Mouse (Mus musculus) stomach, postnatal 0 days (tissue): Measurements from ENCODE around the gene Ndufa5. TPM values are rescaled to one million over a fixed set of nuclear protein-coding genes. Genes with fewer than 3 reads are reported as not detected.

ENCODE experiments used
- ATAC-seq: fragments of 200-750 bp; cut with Nextera tagmentation; 2 replicates; pipeline ENCODE4 v1.8.0; 2017; ENCODE audit not compliant: low FRiP score, low TSS enrichment
- DNase-seq: peaks from one replicate; pipeline ENCODE4 v3.0.0-alpha.2; 2016; ENCODE audit warnings: low spot score
- H3K27ac ChIP-seq: fragments of 300-500 bp; sonication (generic); replicated peaks from 2 replicates; pipeline ENCODE4 v1.5.1; 2014; ENCODE audit warnings: mild to moderate bottlenecking, control low read depth
- H3K27me3 ChIP-seq: fragments of 300-500 bp; sonication (generic); 2 replicates; pipeline ENCODE4 v1.6.1; 2014; ENCODE audit warnings: low read length; ENCODE audit not compliant: control insufficient read depth, insufficient read depth
- H3K36me3 ChIP-seq: fragments of 300-500 bp; sonication (generic); 2 replicates; pipeline ENCODE4 v1.6.1; 2014; ENCODE audit warnings: low read length, mixed read lengths; ENCODE audit not compliant: control insufficient read depth, insufficient read depth
- H3K4me1 ChIP-seq: fragments of 300-500 bp; sonication (generic); replicated peaks from 2 replicates; pipeline ENCODE4 v1.6.1; 2014; ENCODE audit warnings: antibody characterized with exemption; ENCODE audit not compliant: control insufficient read depth, insufficient read depth
- H3K4me2 ChIP-seq: fragments of 300-500 bp; sonication (generic); replicated peaks from 2 replicates; pipeline ENCODE4 v1.6.1; 2014; ENCODE audit warnings: low read depth, mild to moderate bottlenecking, control low read depth, moderate library complexity
- H3K4me3 ChIP-seq: fragments of 300-500 bp; sonication (generic); 2 replicates; pipeline ENCODE4 v1.5.1; 2014; ENCODE audit warnings: low read depth, low read length, control low read depth
- H3K9ac ChIP-seq: fragments of 300-500 bp; sonication (generic); 2 replicates; pipeline ENCODE4 v1.6.1; 2014; ENCODE audit warnings: mild to moderate bottlenecking, low read length, control low read depth, mixed read lengths
- H3K9me3 ChIP-seq: fragments of 300-500 bp; sonication (generic); 2 replicates; pipeline ENCODE4 v1.6.1; 2016; ENCODE audit warnings: low read length; ENCODE audit not compliant: control insufficient read depth
- CTCF ChIP-seq: IDR thresholded peaks from 2 replicates; pipeline ENCODE4 v1.5.1; 2016; ENCODE audit warnings: antibody characterized with exemption, low read depth, mild to moderate bottlenecking, moderate library complexity
- EP300 ChIP-seq: optimal IDR thresholded peaks from 2 replicates; pipeline ENCODE3; 2016; ENCODE audit warnings: antibody characterized with exemption
- WGBS: fragments of 180-500 bp; shearing (Covaris S2); extraction: QIAGEN DNeasy Blood & Tissue Kit; methylation state at CpG from one replicate; pipeline ENCODE4 v1.1.7; 2014; 5-methylcytosine and 5-hydroxymethylcytosine counted together
- polyA plus RNA-seq: library from polyadenylated mRNA; unstranded; fragments of >200 nt; fragmentation: Nextera tagmentation; extraction: Ambion mirVana; gene quantifications from 2 replicates; pipeline ENCODE4 v1.2.1, GENCODE M21; 2015

Gene Ndufa5
- polyA plus RNA-seq, 1 experiment from 2014 or later, result 442 TPM

GRCm38 (mm10) chr6:24514552-24515284 is 13.1 kb downstream of the Ndufa5 start, which contains the start of gene Iqub:
Iqub (minus strand) TSS chr6:24515067.
- ATAC-seq, result peak; percentile 75

DNA sequence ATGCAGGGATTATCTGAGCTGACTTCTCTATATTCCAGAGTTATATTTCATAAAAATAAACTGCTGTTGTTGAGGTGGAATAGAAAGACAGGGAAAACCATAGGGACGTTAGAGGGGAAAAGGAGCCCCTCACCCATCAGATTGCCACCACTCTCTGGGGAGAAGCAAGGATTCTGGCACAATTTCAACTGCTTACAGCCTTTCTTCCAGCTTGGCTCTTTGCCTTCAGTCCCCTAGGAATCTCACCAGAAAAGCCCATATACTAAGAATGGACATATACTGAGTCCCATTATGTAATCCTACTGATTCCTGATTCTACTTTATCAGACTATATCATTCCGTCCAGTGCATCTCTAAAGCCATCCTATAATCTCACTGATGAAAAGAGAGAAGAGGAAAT is 23.7 kb downstream of the Ndufa5 start:
- Histone ChIP-seq H3K4me1 (no peaks in the 10 kb centered on the region), H3K9me3 (no peaks in the 10 kb centered on the region), H3K27ac (no peak overlapping the region), H3K4me2 (no peak overlapping the region), H3K27me3 (no peaks in the 10 kb centered on the region), H3K4me3 (no peak overlapping the region), H3K9ac (no peak overlapping the region), H3K36me3 (no peaks in the 10 kb centered on the region)
- ATAC-seq, result no peak
- DNase-seq, result no peak
- WGBS, result 78% methylated on average over 2 of the region's 2 CpGs
- no peak for TF ChIP-seq EP300
- no peak for TF ChIP-seq CTCF

More at GRCm38 (mm10) chr6:24514552-24515284, 13.1 kb downstream of the Ndufa5 start, which contains the start of gene Iqub:
- WGBS, result 20% methylated on average over 13 of the region's 13 CpGs
- H3K9ac ChIP-seq, result peak within 1 kb of the TSS; percentile 8; the same call in 1 of the 2 replicates
- H3K4me3 ChIP-seq, result no peak within 1 kb of the TSS
- no peak within 1 kb of the TSS for H3K27ac ChIP-seq
- no peaks in the 10 kb centered on the region for H3K4me1 ChIP-seq
- no peaks in the 10 kb centered on the region; the same call in 1 of the 2 replicates for H3K36me3 ChIP-seq
- H3K27me3 ChIP-seq, result no peaks in the 10 kb centered on the region
- peak within 1 kb of the TSS; percentile 23 for H3K4me2 ChIP-seq
- H3K9me3 ChIP-seq, result no peaks in the 10 kb centered on the region
- DNase-seq, result peak; percentile 74
- 0 out of 2 replicates have a peak, but pooled peaks have one; percentile 15 for TF ChIP-seq CTCF
- no peak for TF ChIP-seq EP300

DNA sequence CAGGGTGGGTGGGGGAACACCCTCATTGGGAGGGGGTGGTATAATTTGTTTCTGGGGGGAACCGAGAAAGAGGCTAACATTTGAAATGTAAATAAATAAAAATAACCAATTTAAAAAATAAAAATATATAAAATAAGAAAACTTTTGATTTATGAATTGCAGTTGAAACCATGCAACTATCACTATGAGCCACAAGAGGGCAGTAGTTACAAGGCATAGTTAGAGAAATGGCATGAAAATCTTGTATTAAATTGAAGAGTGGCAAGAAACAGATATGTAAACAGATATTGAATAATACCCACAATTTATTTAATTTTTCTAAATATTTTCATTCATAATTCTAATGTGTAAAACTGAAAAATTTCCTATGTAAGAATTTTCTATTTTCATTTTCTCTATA is 37.5 kb downstream of the Ndufa5 start:
- TF ChIP-seq CTCF, result peak; percentile 75
- TF ChIP-seq EP300, result no peak
- H3K27ac ChIP-seq, result no peak overlapping the region
- no peak for DNase-seq
- no peak for ATAC-seq
- WGBS, result 9% methylated on average over 1 of the region's 1 CpGs
- H3K36me3 ChIP-seq, result no peaks in the 10 kb centered on the region
- no peak overlapping the region for H3K4me2 ChIP-seq
- H3K4me3 ChIP-seq, result no peak overlapping the region
- no peaks in the 10 kb centered on the region for H3K9me3 ChIP-seq
- no peak overlapping the region for H3K9ac ChIP-seq
- no peaks in the 10 kb centered on the region for H3K27me3 ChIP-seq
- no peaks in the 10 kb centered on the region for H3K4me1 ChIP-seq

GRCm38 (mm10) chr6:24486530-24486929 is 41.3 kb downstream of the Ndufa5 start:
- no peaks in the 10 kb centered on the region for H3K36me3 ChIP-seq
- ATAC-seq (no peak), DNase-seq (no peak)
- 69% methylated on average over 5 of the region's 5 CpGs for WGBS
- no peak overlapping the region for H3K4me3 ChIP-seq
- no peak overlapping the region for H3K27ac ChIP-seq
- H3K9me3 ChIP-seq, result no peaks in the 10 kb centered on the region
- no peak overlapping the region for H3K9ac ChIP-seq
- no peaks in the 10 kb centered on the region for H3K4me1 ChIP-seq
- no peak overlapping the region for H3K4me2 ChIP-seq
- TF ChIP-seq EP300 (no peak), CTCF (no peak)
- no peaks in the 10 kb centered on the region for H3K27me3 ChIP-seq

- ATAC-seq (no peak), DNase-seq (no peak)
- Histone ChIP-seq H3K9me3 (no peaks in the 10 kb centered on the region), H3K36me3 (no peaks in the 10 kb centered on the region), H3K4me3 (no peak overlapping the region), H3K4me2 (no peak overlapping the region), H3K27me3 (no peaks in the 10 kb centered on the region), H3K9ac (no peak overlapping the region), H3K4me1 (no peaks in the 10 kb centered on the region), H3K27ac (no peak overlapping the region)
- no peak for TF ChIP-seq CTCF
- TF ChIP-seq EP300, result no peak
- 81% methylated on average over 1 of the region's 1 CpGs for WGBS
These were observed 57.2 kb downstream of the Ndufa5 start for GRCm38 (mm10) chr6:24470571-24471132.

- H3K9ac ChIP-seq, result no peak overlapping the region
- TF ChIP-seq CTCF, result no peak
- TF ChIP-seq EP300, result no peak
- no peaks in the 10 kb centered on the region for H3K27me3 ChIP-seq
- H3K4me3 ChIP-seq, result no peak overlapping the region
- H3K27ac ChIP-seq, result no peak overlapping the region
- 75% methylated on average over 2 of the region's 2 CpGs for WGBS
- no peaks in the 10 kb centered on the region for H3K9me3 ChIP-seq
- no peak overlapping the region for H3K4me2 ChIP-seq
- no peaks in the 10 kb centered on the region for H3K4me1 ChIP-seq
- no peak for ATAC-seq
- DNase-seq, result no peak
- H3K36me3 ChIP-seq, result no peaks in the 10 kb centered on the region
These were observed 57.7 kb downstream of the Ndufa5 start for GRCm38 (mm10) chr6:24470135-24470534.

Other genes with a start within 250 kb of the Ndufa5 start
- gene Iqub, start 12.9 kb downstream of the Ndufa5 start, polyA plus RNA-seq, result not detected in 2 replicates
- gene Asb15, start 131 bp upstream of the Ndufa5 start, polyA plus RNA-seq, result 0.04 and 0.06 TPM in 2 replicates
- 0.10 TPM in 1 of 2 replicates, not detected in the other for gene Lmod2, start 69.7 kb upstream of the Ndufa5 start, polyA plus RNA-seq
- 73.5 and 80.9 TPM in 2 replicates for gene Wasl, start 137.0 kb upstream of the Ndufa5 start, polyA plus RNA-seq
- not detected in 2 replicates for gene Hyal6, start 205.2 kb upstream of the Ndufa5 start, polyA plus RNA-seq
- gene Hyal4, start 220.3 kb upstream of the Ndufa5 start, polyA plus RNA-seq, result 0.99 and 1.0 TPM in 2 replicates